Mouse (Mus musculus) granulocyte monocyte progenitor cell, adult 5-6 weeks (primary cell): ENCODE data around the gene Mroh2a. TPM values are rescaled to one million over a fixed set of nuclear protein-coding genes. Genes with fewer than 3 reads are reported as not detected.

Experiments used
- ATAC-seq: replicated peaks from 2 replicates; pipeline ENCODE4 v1.8.0; 2016; ENCODE audit warnings: mild to moderate bottlenecking, moderate TSS enrichment, inconsistent platforms; ENCODE audit not compliant: poor library complexity, severe bottlenecking
- total RNA-seq, 2 experiments: library from RNA; stranded (forward) in 1 of 2; stranded (reverse) in 1 of 2; fragments of 200-712, 200-1000 nt in 1 of 2; fragments of >200 nt in 1 of 2; fragmentation: Nextera tagmentation in 1 of 2; gene quantifications; 2 replicates each; pipeline ENCODE4 v1.2.3; 2014 to 2017

The Mroh2a gene
- total RNA-seq, 2 experiments from 2014 or later = 0.10 TPM; not detected in 1

DNA sequence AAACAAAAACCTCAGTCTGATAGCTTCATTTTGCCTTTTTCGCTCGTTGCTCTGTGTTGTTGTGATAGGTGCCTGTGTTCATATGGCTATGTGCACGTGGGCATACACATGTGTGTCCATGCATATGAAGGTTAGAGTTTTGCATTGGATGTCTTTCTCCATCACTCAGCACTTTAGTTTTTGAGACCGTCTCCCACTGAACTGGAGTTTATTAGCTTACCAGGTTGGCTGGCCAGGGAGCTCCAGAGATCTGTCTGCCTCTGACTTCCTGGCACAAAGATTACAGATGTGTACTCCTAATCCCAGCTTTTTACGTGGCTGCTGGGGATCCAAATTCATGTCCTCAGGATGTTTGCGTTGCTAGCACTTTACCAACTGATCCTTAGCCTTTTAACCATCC lies 77.0 kb downstream of the Mroh2a start:
- ATAC-seq = no peak

DNA sequence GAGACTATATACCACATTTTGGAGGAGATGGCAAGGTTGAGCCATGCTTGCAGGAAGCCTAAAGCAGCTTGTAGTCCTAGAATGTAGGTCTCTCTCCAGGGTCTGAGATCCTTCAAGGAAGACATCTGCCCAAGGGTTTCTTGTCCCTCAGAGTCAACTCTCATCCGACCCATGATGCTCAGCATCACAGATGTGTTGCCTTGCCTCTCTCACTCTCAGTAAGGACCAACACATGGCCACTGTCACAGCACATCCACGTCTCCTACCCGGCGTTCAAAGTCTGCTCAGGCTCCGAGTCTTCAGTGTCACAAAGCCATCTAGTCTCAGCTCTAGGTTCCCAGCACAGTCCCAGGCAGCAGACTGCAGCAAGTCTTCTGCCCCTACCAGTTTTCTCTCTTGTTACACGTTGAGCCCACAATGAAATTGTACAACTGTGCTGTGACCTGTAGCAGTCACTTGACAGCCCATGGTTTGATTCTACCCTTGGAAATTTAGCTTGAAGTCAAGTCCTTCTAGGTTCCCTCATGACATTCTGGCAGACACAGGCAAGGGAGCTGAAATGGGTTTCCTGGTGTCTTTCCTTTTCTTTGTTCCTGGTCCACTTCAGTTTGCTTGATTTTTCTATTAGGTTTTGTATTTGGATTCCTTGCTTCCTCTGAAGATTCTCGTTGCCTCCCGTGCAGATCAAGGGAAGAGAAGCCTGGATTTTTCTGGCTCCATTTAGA lies 77.6 kb downstream of the Mroh2a start:
- no peak for ATAC-seq

DNA sequence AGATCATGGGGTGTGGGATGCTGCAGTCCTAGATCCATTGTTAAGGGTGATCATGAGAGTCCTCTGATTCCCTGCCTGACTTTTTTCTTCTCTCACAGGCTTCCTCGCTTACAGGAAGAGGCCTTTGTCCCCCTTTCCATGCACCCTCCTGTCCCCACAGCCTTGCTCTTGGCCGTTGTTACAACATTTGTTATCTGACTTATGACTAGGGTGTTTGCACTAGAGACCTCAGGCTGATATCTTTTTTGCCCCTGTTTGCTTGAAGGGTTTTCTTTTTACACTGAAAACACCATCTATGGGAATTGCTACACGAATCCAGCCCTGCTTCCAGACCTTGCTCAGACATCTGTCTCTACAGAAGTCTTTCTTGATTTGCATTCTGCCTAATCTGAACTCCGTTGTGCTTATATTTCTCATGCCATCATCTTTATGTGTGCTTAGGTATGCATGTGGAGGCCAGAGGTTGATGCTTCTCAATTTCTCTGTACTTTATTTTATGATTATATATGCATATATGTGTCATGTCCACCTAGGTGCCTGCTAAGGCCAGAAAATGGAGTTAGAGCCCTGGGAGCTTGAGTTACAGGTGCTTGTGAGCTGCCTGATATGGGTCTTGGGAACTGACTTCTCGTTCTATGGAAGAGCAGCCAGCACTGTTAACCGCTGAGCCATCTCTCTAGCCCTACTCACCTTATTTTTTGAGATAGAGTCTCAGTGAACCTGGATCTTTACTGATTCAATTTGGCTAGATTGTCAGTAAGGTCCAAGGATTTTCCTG lies 78.4 kb downstream of the Mroh2a start:
- ATAC-seq = no peak

DNA sequence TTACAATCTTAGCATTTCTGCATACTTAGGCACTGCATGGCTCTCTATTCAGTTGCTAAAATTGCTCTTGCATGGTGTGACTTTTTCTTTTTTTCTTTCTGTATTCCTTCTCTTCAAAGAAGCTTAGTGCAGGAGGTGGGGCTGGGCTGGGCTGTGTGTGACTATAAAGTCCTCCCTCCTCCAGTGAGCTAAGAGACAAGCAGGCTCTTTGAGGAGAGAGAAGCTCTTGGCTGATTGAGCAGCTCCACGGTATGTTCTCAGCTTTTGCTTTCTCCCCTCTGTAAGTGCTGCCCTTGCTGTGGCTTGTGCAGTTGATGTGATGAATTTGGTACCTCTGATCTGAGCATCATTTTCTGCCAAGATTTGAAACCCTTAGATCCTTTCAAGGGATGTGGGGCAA lies 79.8 kb downstream of the Mroh2a start:
- ATAC-seq = no peak

DNA sequence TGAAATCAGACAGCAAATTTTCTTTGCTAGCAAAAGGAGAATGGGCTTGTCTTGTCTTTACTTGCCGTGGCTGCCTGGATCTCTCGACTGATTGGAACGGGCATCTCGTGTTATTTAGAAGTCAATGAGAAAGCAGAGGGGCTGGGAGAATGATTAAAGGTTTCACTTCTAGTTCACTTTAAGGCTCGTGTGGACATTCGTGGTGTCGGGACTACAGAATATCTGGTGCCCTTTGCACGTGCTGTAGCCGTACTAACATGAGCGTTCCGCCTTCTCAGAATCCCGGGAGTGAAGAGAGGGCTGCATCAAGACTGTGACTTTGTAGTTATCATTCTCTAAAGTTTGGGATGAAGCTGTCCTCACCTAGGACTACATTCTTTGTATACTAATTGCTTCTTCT lies 80.4 kb downstream of the Mroh2a start:
- no peak for ATAC-seq

DNA sequence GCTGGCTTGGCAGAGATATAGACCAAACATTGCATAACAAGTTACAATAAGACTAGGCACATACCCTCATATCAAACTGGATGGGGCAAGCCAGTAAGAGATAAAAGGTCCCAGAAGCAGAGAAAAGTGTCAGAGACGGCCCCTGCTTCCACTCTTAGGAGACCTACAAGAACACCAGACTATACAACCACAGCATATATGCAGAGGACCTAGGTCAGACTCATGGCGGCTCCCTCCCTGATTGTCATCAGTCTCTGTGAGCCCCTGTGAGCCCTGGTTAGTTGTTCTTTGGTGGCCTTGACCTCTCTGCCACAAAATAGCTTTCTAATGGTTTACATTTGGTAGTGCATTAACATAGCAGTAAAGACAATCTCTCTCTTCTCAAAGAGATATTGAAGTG lies 82.2 kb downstream of the Mroh2a start:
- ATAC-seq = no peak

DNA sequence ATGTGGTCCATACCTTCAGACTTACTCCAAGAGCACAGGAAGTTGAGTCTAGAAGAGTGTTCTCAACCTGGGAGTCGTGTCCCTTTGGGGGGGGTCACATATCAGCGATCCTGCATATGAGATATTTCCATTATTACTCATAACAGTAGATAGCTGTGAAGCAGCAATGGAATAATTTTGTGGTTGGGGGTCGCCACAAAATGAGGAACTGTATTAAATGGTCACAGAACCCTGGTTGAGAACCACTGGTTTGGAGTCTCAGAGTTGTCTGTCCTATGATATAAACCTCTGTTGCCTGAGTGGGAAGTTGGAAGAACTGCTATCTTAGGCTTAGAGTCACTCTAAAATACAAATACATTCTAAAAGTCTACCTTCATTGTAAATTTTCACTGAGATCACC lies 83.1 kb downstream of the Mroh2a start:
- no peak; the same call in 1 of the 2 replicates for ATAC-seq

DNA sequence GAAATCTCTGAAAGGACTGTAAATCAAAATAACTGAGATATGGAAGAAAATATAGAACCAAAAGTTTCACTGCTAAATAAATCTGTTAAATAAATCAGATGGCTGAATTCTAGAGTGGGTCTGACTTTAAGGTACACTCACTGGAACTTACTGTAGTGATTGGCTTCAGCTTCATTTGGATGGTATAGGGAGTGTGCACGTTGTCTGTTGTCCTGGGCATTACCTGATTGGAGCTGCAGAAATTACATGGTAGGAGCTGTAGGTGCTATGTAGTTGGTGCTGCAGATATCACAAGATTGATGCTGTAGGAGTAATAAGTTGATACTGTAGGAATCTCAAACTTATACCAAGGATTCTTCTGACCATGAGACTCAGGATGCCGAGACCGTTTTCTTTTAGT lies 83.6 kb downstream of the Mroh2a start:
- ATAC-seq = 0 out of 2 replicates have a peak, but pooled peaks have one; percentile 6

Other genes with a start within 250 kb of the Mroh2a start
- 13.9 and 27.2 TPM in 2 replicates for gene Usp40, start 218.4 kb upstream of the Mroh2a start, total RNA-seq (2014; fragmentation: Nextera tagmentation)
- gene Usp40, start 218.4 kb upstream of the Mroh2a start, total RNA-seq (2017) = 10.6 and 10.7 TPM in 2 replicates
- gene Ugt1a10, start 171.6 kb upstream of the Mroh2a start, total RNA-seq (2014; fragmentation: Nextera tagmentation) = not detected in 2 replicates
- not detected in 2 replicates for gene Ugt1a10, start 171.6 kb upstream of the Mroh2a start, total RNA-seq (2017)
- not detected in 2 replicates for gene Ugt1a9, start 156.2 kb upstream of the Mroh2a start, total RNA-seq (2014; fragmentation: Nextera tagmentation)
- not detected in 2 replicates for gene Ugt1a9, start 156.2 kb upstream of the Mroh2a start, total RNA-seq (2017)
- not detected in 2 replicates for gene Ugt1a8, start 139.2 kb upstream of the Mroh2a start, total RNA-seq (2014; fragmentation: Nextera tagmentation)
- gene Ugt1a8, start 139.2 kb upstream of the Mroh2a start, total RNA-seq (2017) = not detected in 2 replicates
- 25.2 and 25.5 TPM in 2 replicates for gene Ugt1a7c, start 131.9 kb upstream of the Mroh2a start, total RNA-seq (2014; fragmentation: Nextera tagmentation)
- gene Ugt1a7c, start 131.9 kb upstream of the Mroh2a start, total RNA-seq (2017) = 49.7 and 55.1 TPM in 2 replicates
- gene Ugt1a6b, start 123.7 kb upstream of the Mroh2a start, total RNA-seq (2014; fragmentation: Nextera tagmentation) = 0.88 and 1.3 TPM in 2 replicates
- gene Ugt1a6b, start 123.7 kb upstream of the Mroh2a start, total RNA-seq (2017) = 1.5 and 1.6 TPM in 2 replicates
- 9.2 TPM in 2 replicates for gene Ugt1a6a, start 92.2 kb upstream of the Mroh2a start, total RNA-seq (2014; fragmentation: Nextera tagmentation)
- 2.3 and 2.6 TPM in 2 replicates for gene Ugt1a6a, start 92.2 kb upstream of the Mroh2a start, total RNA-seq (2017)
- gene Ugt1a5, start 61.0 kb upstream of the Mroh2a start, total RNA-seq (2014; fragmentation: Nextera tagmentation) = 1.4 and 7.4 TPM in 2 replicates
- 0.98 and 0.99 TPM in 2 replicates for gene Ugt1a5, start 61.0 kb upstream of the Mroh2a start, total RNA-seq (2017)
- 1.2 and 2.5 TPM in 2 replicates for gene Ugt1a2, start 26.4 kb upstream of the Mroh2a start, total RNA-seq (2014; fragmentation: Nextera tagmentation)
- not detected in 2 replicates for gene Ugt1a2, start 26.4 kb upstream of the Mroh2a start, total RNA-seq (2017)
- gene Dnajb3, start 21.2 kb upstream of the Mroh2a start, total RNA-seq (2014; fragmentation: Nextera tagmentation) = not detected in 2 replicates
- gene Dnajb3, start 21.2 kb upstream of the Mroh2a start, total RNA-seq (2017) = 1.1 TPM in 1 of 2 replicates, not detected in the other
- gene Ugt1a1, start 15.0 kb upstream of the Mroh2a start, total RNA-seq (2014; fragmentation: Nextera tagmentation) = 0.83 and 1.2 TPM in 2 replicates
- gene Ugt1a1, start 15.0 kb upstream of the Mroh2a start, total RNA-seq (2017) = 0.72 TPM in 1 of 2 replicates, not detected in the other
- 116 and 136 TPM in 2 replicates for gene Hjurp, start 50.6 kb downstream of the Mroh2a start, total RNA-seq (2014; fragmentation: Nextera tagmentation)
- gene Hjurp, start 50.6 kb downstream of the Mroh2a start, total RNA-seq (2017) = 142 and 147 TPM in 2 replicates
- gene Trpm8, start 50.7 kb downstream of the Mroh2a start, total RNA-seq (2014; fragmentation: Nextera tagmentation) = not detected in 2 replicates
- not detected in 2 replicates for gene Trpm8, start 50.7 kb downstream of the Mroh2a start, total RNA-seq (2017)
- gene Spp2, start 180.0 kb downstream of the Mroh2a start, total RNA-seq (2014; fragmentation: Nextera tagmentation) = not detected in 2 replicates
- gene Spp2, start 180.0 kb downstream of the Mroh2a start, total RNA-seq (2017) = not detected in 2 replicates